Mouse (Mus musculus) T-helper 2 cell (primary cell): Measurements from ENCODE around the gene Chrm5.

Experiments used
- in situ Hi-C: fragments of 300-600 bp; cut with MboI, MseI; formaldehyde crosslinking; loops from one replicate; pipeline ENCODE4 v1.15.1; 2025; ENCODE audit warnings: high pct_unique_total_duplicates

The Chrm5 gene

DNA sequence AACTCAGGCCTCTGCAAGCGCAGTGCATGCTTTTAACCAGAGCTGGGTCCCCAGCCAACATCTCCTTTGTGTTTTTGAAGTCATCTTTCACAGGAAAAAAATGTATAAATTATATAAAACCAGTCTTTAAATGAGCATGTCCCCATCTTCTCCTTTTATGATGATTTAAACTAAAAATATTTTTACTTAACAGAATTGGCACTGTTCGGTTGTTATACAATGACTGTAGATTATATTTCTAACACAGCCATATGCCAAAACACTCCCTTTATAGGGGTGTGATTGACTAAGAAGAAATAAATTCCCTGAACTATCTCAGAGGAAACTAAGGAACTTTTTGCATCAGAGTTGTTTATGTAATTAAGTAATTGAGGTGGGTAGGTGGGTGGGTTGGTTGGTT is 48.0 kb downstream of the Chrm5 start:
- in situ Hi-C loops = loop anchor here (10.0 kb wide), 1 partner anchor 438 kb away; the partner anchor contains the start of gene Olfr1309

GRCm38 (mm10) chr2:112430403-112430802 is 50.2 kb downstream of the Chrm5 start:
- in situ Hi-C loops = loop anchor here (10.0 kb wide), 1 partner anchor 436 kb away; the partner anchor contains the start of gene Olfr1309

DNA sequence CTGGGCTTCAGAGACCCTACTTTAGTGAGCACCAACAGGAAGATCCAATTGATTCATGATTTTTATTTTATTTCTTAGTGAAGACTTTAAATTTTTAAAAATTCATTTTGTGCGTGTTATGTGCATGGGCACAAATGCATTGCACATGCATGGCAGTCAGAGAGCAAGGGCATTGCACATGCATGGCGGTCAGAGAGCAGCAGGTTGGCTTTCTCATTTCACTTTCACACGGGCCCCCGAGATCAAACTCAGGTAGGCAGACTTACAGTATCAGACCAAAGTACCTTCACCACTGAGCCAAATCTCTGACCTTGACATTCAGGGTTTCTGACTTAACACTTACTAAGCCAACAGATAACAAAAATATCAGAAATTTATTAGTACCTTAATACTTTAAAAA is 50.9 kb downstream of the Chrm5 start:
- in situ Hi-C loops = loop anchor here (10.0 kb wide), 1 partner anchor 435 kb away; the partner anchor contains the start of gene Olfr1309
